Mouse (Mus musculus) hindbrain, postnatal 0 days (tissue): ENCODE results near the gene Tie1. TPM values are rescaled to one million over a fixed set of nuclear protein-coding genes. Genes with fewer than 3 reads are reported as not detected.

ENCODE experiments used
- ATAC-seq: fragments of 200-750 bp; cut with Nextera tagmentation; 2 replicates; pipeline ENCODE4 v1.8.0; 2017; ENCODE audit warnings: mild to moderate bottlenecking, moderate TSS enrichment, moderate library complexity
- DNase-seq: peaks from one replicate; pipeline ENCODE4 v3.0.0-alpha.2; 2015; ENCODE audit warnings: low spot score
- H3K27ac ChIP-seq: fragments of 300-500 bp; sonication (generic); 2 replicates; pipeline ENCODE4 v1.5.1; 2014; ENCODE audit warnings: mild to moderate bottlenecking
- H3K27me3 ChIP-seq: fragments of 300-500 bp; sonication (generic); 2 replicates; pipeline ENCODE4 v1.6.1; 2014; ENCODE audit warnings: low read length, mixed read lengths; ENCODE audit not compliant: insufficient read depth
- H3K36me3 ChIP-seq: fragments of 300-500 bp; sonication (generic); 2 replicates; pipeline ENCODE4 v1.6.1; 2014; ENCODE audit warnings: low read length, mixed read lengths; ENCODE audit not compliant: insufficient read depth
- H3K4me1 ChIP-seq: fragments of 300-500 bp; sonication (generic); 2 replicates; pipeline ENCODE4 v1.6.1; 2014; ENCODE audit warnings: antibody characterized with exemption, low read length, mixed read lengths; ENCODE audit not compliant: insufficient read depth
- H3K4me2 ChIP-seq: fragments of 300-500 bp; sonication (generic); 2 replicates; pipeline ENCODE4 v1.6.1; 2014; ENCODE audit warnings: low read depth, mild to moderate bottlenecking, low read length, moderate library complexity, mixed read lengths
- H3K4me3 ChIP-seq: fragments of 300-500 bp; sonication (generic); 2 replicates; pipeline ENCODE4 v1.5.1; 2014; ENCODE audit warnings: low read length
- H3K9ac ChIP-seq: fragments of 300-500 bp; sonication (generic); replicated peaks from 2 replicates; pipeline ENCODE4 v1.6.1; 2014; ENCODE audit warnings: mild to moderate bottlenecking, low read length, moderate library complexity, mixed read lengths
- H3K9me3 ChIP-seq: fragments of 300-500 bp; sonication (generic); 2 replicates; pipeline ENCODE4 v1.6.1; 2016; ENCODE audit warnings: low read length, mixed read lengths
- CTCF ChIP-seq: IDR thresholded peaks from 2 replicates; pipeline ENCODE4 v1.5.1; 2016; ENCODE audit warnings: antibody characterized with exemption, control low read depth, low read depth
- WGBS: fragments of 180-500 bp; shearing (Covaris S2); extraction: QIAGEN DNeasy Blood & Tissue Kit; methylation state at CpG from one replicate; pipeline ENCODE4 v1.1.7; 2014; 5-methylcytosine and 5-hydroxymethylcytosine counted together
- polyA plus RNA-seq: library from polyadenylated mRNA; unstranded; fragments of >200 nt; fragmentation: Nextera tagmentation; extraction: Ambion mirVana; gene quantifications from 2 replicates; pipeline ENCODE4 v1.2.1, GENCODE M21; 2015
- total RNA-seq: library from RNA; depleted of rRNA; stranded (reverse); fragments of >200 nt; gene quantifications from 2 replicates; pipeline ENCODE4 v1.2.3, GENCODE M21; 2014

Tie1 gene
- total and polyA plus RNA-seq, 2 experiments from 2014 or later: 11.6 to 15.9 TPM

DNA sequence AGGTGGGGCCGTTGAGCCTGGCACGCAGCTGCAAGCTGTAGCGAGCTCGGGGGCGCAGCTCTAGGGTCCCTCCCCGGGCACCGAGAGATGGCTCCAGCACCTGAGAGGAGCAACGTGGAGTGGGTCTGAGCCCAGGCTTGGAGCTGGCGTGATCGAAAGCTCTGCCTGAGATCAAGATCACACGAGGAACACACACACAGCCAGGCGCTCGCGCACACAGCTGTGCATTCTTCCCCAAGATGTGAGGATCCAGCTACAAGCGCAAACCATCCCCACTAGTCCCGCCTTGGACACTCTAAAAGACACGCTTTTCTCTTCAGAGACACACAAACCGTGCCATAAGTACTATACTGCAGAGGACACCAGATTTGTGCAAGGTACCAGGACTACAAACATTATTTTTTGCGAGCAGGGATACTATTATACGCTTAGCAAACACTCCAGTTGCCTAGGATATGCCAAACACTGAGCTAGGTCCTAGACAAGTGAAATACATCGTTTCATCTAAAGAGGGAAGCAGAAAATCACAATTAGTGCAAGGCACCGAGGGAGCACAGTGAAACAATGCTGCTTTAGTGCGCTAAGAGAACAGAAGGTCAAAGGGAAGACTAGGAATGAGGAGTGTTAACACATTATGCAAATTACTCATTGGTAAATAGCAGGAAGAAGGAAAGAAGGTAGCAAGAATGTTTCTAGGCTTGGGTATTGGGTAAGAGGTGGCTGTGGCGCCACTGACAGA is 43.3 kb downstream of the Tie1 start:
- H3K27ac ChIP-seq: peak overlapping the region; percentile 41
- peak overlapping the region; percentile 35 for H3K4me3 ChIP-seq
- peak overlapping the region; percentile 28; the same call in 1 of the 2 replicates for H3K9ac ChIP-seq
- H3K36me3 ChIP-seq: no peaks in the 10 kb centered on the region
- H3K9me3 ChIP-seq: no peaks in the 10 kb centered on the region
- TF ChIP-seq CTCF: peak; percentile 22; the same call in 1 of the 2 replicates
- H3K27me3 ChIP-seq: no peaks in the 10 kb centered on the region
- peaks cover 12% of the 10 kb centered on the region; the same call in 1 of the 2 replicates for H3K4me1 ChIP-seq
- H3K4me2 ChIP-seq: peak overlapping the region; percentile 80
- 16% methylated on average over 24 of the region's 24 CpGs for WGBS
- ATAC-seq (peak; percentile 68), DNase-seq (peak; percentile 43)

DNA sequence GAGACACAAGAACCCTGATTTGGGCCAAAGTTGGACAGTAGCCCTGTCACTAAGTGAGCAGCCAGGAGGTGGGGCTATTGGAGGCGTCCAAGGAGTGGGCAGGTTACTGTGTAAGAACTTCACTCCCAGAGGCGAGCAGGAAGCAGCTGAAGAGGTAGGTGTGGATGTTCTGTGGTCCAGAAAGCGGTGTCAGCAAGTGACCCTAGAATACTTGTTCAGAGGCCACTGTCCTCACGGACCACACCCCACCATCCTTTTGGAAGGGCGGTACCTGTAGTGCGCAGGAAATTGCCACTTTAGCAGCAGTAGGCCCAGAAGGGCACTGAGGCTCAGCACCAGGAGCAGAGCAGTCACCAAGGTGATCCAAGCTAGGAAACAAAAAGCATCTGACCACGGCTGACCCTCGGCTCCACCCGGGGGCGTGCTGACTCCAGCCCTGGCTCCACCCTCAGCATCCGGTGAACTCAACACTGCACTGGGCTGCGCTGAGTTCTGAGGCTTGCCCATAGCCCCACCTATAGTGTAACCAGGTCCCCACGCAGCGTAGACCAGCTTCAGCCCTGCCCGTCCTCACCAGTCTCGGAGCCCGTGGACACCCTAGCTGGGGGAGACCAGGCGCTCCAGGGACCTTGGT is 44.0 kb downstream of the Tie1 start:
- DNase-seq (peak; percentile 17), ATAC-seq (peak; percentile 76)
- H3K27me3 ChIP-seq: no peaks in the 10 kb centered on the region
- 24% methylated on average over 18 of the region's 18 CpGs for WGBS
- peaks cover 12% of the 10 kb centered on the region; the same call in 1 of the 2 replicates for H3K4me1 ChIP-seq
- TF ChIP-seq CTCF: peak; percentile 24
- H3K4me2 ChIP-seq: peak overlapping the region; percentile 80
- peak overlapping the region; percentile 41 for H3K27ac ChIP-seq
- H3K9ac ChIP-seq: peak overlapping the region; percentile 28; the same call in 1 of the 2 replicates
- H3K4me3 ChIP-seq: peak overlapping the region; percentile 35
- H3K36me3 ChIP-seq: no peaks in the 10 kb centered on the region
- no peaks in the 10 kb centered on the region for H3K9me3 ChIP-seq

- H3K4me2 ChIP-seq: no peak overlapping the region
- no peak for TF ChIP-seq CTCF
- H3K4me3 ChIP-seq: no peak overlapping the region
- no peak overlapping the region for H3K9ac ChIP-seq
- ATAC-seq (no peak), DNase-seq (no peak)
- H3K27me3 ChIP-seq: no peaks in the 10 kb centered on the region
- H3K9me3 ChIP-seq: no peaks in the 10 kb centered on the region
- WGBS: 82% methylated on average over 10 of the region's 10 CpGs
- peaks cover 12% of the 10 kb centered on the region; the same call in 1 of the 2 replicates for H3K4me1 ChIP-seq
- H3K27ac ChIP-seq: no peak overlapping the region
- no peaks in the 10 kb centered on the region for H3K36me3 ChIP-seq
Observed at GRCm38 (mm10) chr4:118445088-118445487, 44.8 kb downstream of the Tie1 start.

DNA sequence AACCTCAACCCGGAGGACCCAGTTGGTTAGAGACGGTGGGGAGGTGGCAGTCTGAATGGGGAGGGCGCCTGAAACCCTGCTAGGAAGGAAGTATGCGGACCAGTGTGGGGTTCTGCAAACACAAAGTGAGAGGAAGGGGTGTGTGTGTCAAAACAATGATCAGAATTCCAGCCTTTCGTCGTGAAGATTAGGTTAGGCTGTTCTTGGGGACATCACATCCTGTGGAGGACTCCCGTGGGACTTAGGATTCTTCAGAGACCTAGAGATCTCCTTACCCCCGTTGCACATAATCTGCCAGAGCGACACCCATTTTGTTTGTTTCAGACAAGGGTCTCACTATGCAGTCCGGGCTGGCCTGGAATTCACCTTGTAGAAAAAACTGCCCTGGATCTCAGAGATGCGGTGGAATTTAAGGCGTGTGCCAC is 52.0 kb downstream of the Tie1 start:
- peak overlapping the region; percentile 50 for H3K4me3 ChIP-seq
- peak overlapping the region; percentile 80 for H3K27ac ChIP-seq
- H3K9me3 ChIP-seq: no peaks in the 10 kb centered on the region
- peak; percentile 60 for DNase-seq
- peak; percentile 34; the same call in 1 of the 2 replicates for ATAC-seq
- H3K36me3 ChIP-seq: no peaks in the 10 kb centered on the region
- no peaks in the 10 kb centered on the region for H3K27me3 ChIP-seq
- H3K4me1 ChIP-seq: peaks cover 4% of the 10 kb centered on the region
- WGBS: 6% methylated on average over 12 of the region's 12 CpGs
- TF ChIP-seq CTCF: no peak
- H3K9ac ChIP-seq: peak overlapping the region; percentile 67
- peak overlapping the region; percentile 91 for H3K4me2 ChIP-seq

GRCm38 (mm10) chr4:118436820-118437603 is 52.8 kb downstream of the Tie1 start, which contains the start of gene Cdc20:
Cdc20 (minus strand) TSS chr4:118437352.
- no peaks in the 10 kb centered on the region for H3K27me3 ChIP-seq
- peaks cover 3% of the 10 kb centered on the region; the same call in 1 of the 2 replicates for H3K36me3 ChIP-seq
- H3K27ac ChIP-seq: peak within 1 kb of the TSS; percentile 80
- no peaks in the 10 kb centered on the region for H3K9me3 ChIP-seq
- H3K4me2 ChIP-seq: peak within 1 kb of the TSS; percentile 91
- H3K4me3 ChIP-seq: peak within 1 kb of the TSS; percentile 50
- H3K4me1 ChIP-seq: peaks cover 4% of the 10 kb centered on the region
- peak within 1 kb of the TSS; percentile 67 for H3K9ac ChIP-seq
- peak; percentile 16; the same call in 1 of the 2 replicates for TF ChIP-seq CTCF
- WGBS: under 1% methylated on average over 67 of the region's 67 CpGs
- ATAC-seq (peak; percentile 98), DNase-seq (peak; percentile 98)

DNA sequence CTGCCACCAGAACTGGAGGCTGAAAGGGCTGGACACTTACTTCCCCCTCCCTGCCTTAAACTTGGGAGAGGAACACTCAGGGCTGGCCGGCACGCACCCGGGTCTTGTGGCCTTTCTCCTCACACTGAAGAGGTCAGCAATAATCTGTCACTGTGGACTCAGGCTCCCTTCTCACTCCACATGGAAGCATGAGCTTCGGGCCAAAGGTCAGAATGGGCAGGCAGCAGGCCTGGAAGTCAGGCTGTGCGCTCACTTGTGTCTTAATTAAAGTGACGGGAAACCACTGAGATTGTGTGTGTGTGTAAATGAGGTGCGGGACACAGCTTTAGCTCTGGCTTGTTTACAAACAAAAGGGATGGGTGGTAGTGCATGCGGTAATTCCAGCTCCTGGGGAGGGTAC is 57.5 kb downstream of the Tie1 start:
- no peak overlapping the region for H3K4me2 ChIP-seq
- peaks cover 12% of the 10 kb centered on the region for H3K36me3 ChIP-seq
- ATAC-seq: no peak
- WGBS: 39% methylated on average over 8 of the region's 8 CpGs
- H3K9ac ChIP-seq: no peak overlapping the region
- TF ChIP-seq CTCF: no peak
- no peak overlapping the region for H3K27ac ChIP-seq
- H3K9me3 ChIP-seq: no peaks in the 10 kb centered on the region
- H3K4me3 ChIP-seq: no peak overlapping the region
- peaks cover 14% of the 10 kb centered on the region for H3K4me1 ChIP-seq
- H3K27me3 ChIP-seq: no peaks in the 10 kb centered on the region
- DNase-seq: no peak
